Mouse (Mus musculus): Measurements from ENCODE around the gene Ptprk.

The Ptprk gene

GRCm38 (mm10) chr10:28074653-28075451 lies at the start of gene Ptprk:
Gene Ptprk (plus strand): TSS chr10:28074820.
- peak; percentile 7 for DNase-seq (ENCODE audit: low read depth, low spot score)

DNA sequence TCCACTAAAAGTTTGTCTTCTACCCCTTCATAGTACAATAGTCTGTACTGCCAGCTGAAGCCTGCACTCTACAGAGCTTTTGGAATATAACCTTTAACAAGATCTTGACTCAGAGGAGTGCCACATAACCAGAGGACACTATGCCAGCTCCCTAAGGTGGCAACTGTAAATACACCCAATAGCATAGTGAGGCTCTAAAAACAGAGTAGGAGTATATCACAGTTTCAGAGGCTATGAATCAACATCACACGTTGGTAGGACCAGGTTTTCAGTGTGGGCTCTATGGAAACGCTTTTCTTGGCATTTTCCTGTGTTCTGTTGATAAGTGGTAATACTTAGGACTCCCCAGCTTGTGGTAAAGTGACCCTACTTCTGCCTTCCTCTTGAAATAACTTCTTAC lies 46.8 kb upstream of the Ptprk start:
- no peak for DNase-seq (ENCODE audit: low read depth, low spot score)

- DNase-seq (ENCODE audit: low read depth, low spot score): no peak
Observed at GRCm38 (mm10) chr10:28036456-28036855, 38.2 kb upstream of the Ptprk start.

GRCm38 (mm10) chr10:28054764-28055163 lies 19.9 kb upstream of the Ptprk start:
- DNase-seq (ENCODE audit: low read depth, low spot score): no peak

- DNase-seq (ENCODE audit: low read depth, low spot score): no peak
Observed at GRCm38 (mm10) chr10:28059222-28059621, 15.4 kb upstream of the Ptprk start.

DNA sequence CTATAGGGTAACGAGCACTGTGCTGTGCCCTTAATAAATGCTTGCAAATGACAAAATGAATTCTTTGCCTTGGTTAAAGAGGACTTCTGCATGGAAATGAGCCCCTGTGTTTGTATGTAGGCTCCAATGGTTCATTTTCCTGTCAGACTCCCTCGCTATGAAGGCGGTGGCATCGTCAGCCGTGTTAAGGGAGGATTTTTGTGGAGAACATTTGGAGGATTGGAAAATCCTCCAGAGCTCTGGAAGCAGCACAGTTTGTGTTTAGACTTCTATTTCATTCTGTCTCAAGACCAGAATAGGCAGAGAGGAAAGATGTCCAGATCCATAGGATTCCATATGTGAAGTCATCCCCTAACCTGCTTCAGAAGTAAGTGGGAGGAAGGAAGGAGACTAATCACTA lies 6.6 kb upstream of the Ptprk start:
- DNase-seq (ENCODE audit: low read depth, low spot score): no peak

GRCm38 (mm10) chr10:28073991-28074652 lies 498 bp upstream of the Ptprk start:
- no peak for DNase-seq (ENCODE audit: low read depth, low spot score)

DNA sequence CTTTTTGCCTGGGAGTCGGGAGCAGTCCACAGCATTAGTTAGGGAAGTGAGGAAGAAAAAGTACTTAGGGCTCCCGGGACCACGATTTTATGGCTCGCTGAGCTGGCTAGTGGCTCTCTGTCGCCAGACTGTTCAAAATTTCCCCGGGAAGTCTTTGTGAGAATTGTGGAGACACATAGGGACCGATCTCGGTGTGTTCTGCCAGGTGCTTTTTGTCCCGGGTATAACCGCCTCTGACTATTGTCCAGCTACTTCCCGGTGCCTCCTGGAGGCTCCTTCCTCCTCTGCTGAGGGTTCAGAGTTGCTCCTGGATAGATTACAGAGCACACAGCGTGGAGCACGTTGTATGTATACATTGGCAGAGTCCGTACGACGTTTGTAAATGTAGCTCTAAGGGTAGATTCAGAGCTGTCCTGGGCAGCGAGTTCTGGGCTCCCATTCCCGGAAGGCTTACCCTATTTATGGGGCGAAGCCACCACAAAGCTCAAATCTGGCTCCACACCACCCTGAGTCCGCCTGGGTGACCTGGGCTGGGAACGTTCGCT lies 943 bp downstream of the Ptprk start:
- no peak for DNase-seq (ENCODE audit: low read depth, low spot score)

DNA sequence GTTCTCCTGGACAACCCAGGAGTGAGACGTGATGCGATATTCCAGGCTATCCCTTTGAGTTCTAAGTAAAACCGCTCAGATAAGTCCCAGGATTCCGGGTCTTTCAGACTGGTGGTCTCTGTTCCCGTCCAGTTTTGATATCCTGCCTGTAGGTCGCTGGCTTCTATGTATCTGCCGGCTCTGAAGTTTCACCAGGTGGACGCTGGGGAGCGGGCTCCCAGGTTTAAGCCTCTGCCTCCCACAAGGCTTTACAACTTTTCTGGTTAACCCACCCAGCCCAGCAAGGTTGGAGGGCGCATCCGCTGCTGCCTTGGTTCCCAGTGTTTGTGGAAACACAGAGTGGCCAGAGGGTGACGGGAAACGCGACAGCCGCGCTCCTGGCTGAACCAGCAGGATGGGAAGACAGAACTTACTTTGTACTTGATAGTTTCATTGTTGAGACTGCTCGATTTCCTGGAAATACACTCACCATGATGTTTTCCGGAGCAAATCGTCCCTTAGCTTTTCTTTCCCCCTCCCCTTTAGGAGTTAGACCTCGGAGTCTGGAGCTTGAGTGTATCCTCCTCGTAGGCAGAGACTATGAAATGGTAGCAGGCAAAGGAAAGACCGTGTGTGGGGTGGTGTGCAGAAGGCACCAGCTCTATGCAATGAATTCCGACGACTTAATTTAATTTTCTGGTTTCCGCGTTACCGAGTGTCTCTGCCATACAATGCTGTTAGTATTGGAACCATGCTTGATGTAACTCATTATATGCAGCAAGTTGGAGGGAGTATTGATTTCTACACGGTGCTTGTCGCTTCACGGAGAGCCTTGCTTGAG lies 1.6 kb downstream of the Ptprk start:
- DNase-seq (ENCODE audit: low read depth, low spot score): no peak

GRCm38 (mm10) chr10:28078270-28078669 lies 3.6 kb downstream of the Ptprk start:
- DNase-seq (ENCODE audit: low read depth, low spot score): no peak

- no peak for DNase-seq (ENCODE audit: low read depth, low spot score)
Observed at GRCm38 (mm10) chr10:28081221-28081620, 6.6 kb downstream of the Ptprk start.

DNA sequence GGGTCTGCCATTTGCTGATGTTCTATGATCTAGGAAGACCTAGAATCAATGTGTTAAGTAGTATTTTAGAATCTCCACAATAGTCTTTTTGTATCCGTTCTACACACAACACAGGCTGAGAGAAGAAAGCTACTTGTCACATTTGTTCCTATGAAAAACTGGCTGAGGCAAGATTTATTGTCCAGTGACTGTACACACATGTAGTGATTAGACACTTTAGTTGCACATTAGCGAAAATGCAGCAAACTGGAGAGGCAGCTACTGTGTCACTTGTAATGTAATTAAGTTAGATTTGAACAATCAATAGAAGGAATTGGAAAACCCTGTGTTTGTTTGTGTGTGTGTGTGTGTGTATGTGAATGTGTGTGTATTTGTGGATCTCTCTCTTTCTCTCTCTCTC lies 8.6 kb downstream of the Ptprk start:
- no peak for DNase-seq (ENCODE audit: low read depth, low spot score)

- DNase-seq (ENCODE audit: low read depth, low spot score): no peak
Observed at GRCm38 (mm10) chr10:28083625-28084024, 9.0 kb downstream of the Ptprk start.

GRCm38 (mm10) chr10:28087341-28087740 lies 12.7 kb downstream of the Ptprk start:
- DNase-seq (ENCODE audit: low read depth, low spot score): no peak

GRCm38 (mm10) chr10:28087749-28088148 lies 13.1 kb downstream of the Ptprk start:
- no peak for DNase-seq (ENCODE audit: low read depth, low spot score)

- no peak for DNase-seq (ENCODE audit: low read depth, low spot score)
Observed at GRCm38 (mm10) chr10:28096007-28096406, 21.4 kb downstream of the Ptprk start.

GRCm38 (mm10) chr10:28097637-28098036 lies 23.0 kb downstream of the Ptprk start:
- no peak for DNase-seq (ENCODE audit: low read depth, low spot score)

GRCm38 (mm10) chr10:28098923-28099322 lies 24.3 kb downstream of the Ptprk start:
- no peak for DNase-seq (ENCODE audit: low read depth, low spot score)

- no peak for DNase-seq (ENCODE audit: low read depth, low spot score)
Observed at GRCm38 (mm10) chr10:28103406-28103906, 28.8 kb downstream of the Ptprk start.

GRCm38 (mm10) chr10:28103924-28104323 lies 29.3 kb downstream of the Ptprk start:
- DNase-seq (ENCODE audit: low read depth, low spot score): no peak

GRCm38 (mm10) chr10:28105247-28105646 lies 30.6 kb downstream of the Ptprk start:
- no peak for DNase-seq (ENCODE audit: low read depth, low spot score)

Measured in CD4-positive helper T cell, adult 2 months (primary cell).